Mouse (Mus musculus): ENCODE data around the gene Plin2. TPM values are rescaled to one million over a fixed set of nuclear protein-coding genes. Genes with fewer than 3 reads are reported as not detected.
A peak's percentile ranks its signal among the peaks of the same experiment; 100 is the strongest.
"Not testable (repeated sequence)": the region's sequence is repeated elsewhere in the genome, so short reads cannot be mapped to it uniquely, and the experiment has no call there.

Plin2 gene
- total RNA-seq, 2 experiments from 2014 or later = 14.5 to 17.3 TPM

DNA sequence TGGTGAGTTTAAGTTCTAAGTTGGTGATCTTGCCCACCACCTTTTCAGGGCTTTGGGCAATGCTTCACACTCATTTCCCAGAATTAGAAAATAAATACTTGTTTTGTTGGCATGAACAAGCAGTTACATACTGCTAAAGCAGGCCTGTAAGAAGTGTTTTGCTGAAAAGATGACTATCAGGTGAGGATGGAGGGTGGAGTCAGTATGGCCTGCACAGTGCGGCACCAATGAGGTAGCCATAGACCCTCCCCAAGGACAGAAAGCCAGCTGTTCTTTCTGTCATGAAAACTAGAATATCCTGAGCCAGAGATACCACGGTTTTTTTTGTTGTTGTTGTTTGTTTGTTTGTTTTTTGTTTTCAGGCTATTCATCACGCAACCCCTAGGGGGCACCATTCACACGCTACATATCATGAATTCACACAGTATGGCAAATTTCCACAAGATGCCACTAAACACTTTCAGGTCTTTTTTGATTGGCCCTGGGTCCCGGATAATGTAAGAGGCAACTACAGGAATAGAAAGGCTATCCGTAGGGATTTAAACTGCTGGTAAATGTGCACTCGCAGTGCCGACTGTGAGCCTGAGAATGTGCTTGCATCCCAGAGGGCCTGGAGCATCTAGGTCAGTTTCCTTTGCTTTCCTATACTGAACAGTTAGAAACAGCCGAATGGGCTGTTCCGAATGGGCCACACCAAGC lies 18.0 kb downstream of the Plin2 start:
- DNase-seq (ENCODE audit: extremely low spot score in 1 of 2, low spot score in 2 of 2) = no peak
- intact Hi-C loops (cut with DNase I) = loop anchor here (5.0 kb wide), 1 partner anchor 45 kb away; no protein-coding TSS in a partner anchor

DNA sequence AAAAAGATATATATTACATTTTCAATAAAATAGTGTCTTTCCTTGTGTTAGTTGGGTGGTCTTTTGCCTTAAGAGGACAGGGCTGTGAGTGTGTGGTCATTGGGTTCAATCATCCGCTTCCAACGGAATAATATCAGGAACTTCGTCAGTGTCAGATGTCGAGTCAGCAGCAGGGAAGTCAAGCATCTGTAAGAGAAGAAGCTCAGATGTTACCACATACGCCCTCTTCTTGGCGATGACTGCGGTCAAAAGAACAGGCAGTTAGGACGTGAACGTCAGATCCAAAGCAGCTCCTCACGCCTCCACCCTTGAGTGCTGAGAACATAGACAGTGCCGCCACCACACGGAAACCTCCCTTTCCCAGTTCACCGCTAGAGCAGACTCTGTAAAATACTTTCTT lies 21.5 kb downstream of the Plin2 start:
- intact Hi-C loops (cut with DNase I); DNase-seq (ENCODE audit: extremely low spot score in 1 of 2, low spot score in 2 of 2): not testable (repeated sequence)

DNA sequence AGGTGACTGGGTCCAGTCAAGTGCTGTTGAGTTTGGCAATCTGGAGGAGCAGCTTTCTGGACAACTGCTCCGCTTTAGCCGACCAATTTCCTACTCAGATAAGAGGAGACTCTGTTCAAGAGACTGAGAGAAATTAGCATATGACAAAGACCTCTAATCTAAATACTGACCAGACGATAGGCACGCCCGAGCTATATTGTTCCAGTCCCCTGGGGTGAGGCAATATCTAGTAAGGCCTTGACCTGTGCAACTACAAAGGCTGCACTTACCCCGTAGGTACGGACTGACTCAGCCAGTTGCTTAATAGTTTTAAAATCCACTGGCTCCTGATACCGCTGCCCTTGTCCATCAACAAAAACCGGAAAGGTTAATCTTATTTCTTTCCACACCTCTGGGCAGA lies 32.3 kb downstream of the Plin2 start:
- intact Hi-C loops (cut with DNase I); DNase-seq (ENCODE audit: extremely low spot score in 1 of 2, low spot score in 2 of 2): not testable (repeated sequence)

DNA sequence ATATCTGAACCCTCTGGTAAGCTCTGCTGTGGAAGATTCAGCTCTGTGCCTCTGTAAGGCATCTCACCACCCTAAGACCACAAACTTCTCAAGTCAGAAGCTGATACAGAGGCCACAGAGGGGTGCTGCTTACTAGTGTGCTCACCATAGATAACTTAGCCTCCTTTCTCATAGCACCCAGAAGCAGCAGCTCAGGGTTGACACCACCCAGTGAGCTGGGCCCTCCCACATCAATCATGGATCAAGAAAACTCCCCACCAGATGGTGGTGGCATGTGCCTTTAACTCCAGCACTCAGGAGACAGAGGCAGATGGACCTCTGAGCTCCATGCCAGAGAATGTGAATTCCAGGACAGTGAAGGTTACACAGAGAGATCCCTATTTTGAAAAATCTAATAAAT lies 35.0 kb downstream of the Plin2 start:
- intact Hi-C loops (cut with DNase I) = not testable (repeated sequence)

DNA sequence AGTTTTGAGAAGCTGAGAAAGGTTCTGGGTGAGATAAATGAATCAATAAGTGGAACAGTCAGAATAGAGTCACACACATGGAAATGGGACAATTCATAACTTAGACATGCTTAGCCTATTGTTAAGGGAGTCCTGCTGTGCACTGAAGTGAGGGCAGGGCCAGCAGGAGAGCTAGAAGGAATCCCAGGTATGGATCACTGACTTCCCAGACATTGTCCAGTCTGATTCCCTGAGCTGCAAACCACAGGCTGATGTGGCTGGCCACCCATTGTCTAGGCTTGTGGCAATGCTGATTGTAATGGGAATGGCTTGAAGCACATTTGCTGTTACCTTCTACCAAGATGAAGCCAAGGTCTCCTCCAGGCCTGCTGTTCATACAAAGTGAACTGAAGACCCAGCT lies 35.5 kb downstream of the Plin2 start:
- intact Hi-C loops (cut with DNase I); DNase-seq (ENCODE audit: extremely low spot score in 1 of 2, low spot score in 2 of 2): not testable (repeated sequence)

More for the DNA sequence above, 35.0 kb downstream of the Plin2 start:
- not testable (repeated sequence) for DNase-seq (ENCODE audit: extremely low spot score in 1 of 2, low spot score in 2 of 2)

DNA sequence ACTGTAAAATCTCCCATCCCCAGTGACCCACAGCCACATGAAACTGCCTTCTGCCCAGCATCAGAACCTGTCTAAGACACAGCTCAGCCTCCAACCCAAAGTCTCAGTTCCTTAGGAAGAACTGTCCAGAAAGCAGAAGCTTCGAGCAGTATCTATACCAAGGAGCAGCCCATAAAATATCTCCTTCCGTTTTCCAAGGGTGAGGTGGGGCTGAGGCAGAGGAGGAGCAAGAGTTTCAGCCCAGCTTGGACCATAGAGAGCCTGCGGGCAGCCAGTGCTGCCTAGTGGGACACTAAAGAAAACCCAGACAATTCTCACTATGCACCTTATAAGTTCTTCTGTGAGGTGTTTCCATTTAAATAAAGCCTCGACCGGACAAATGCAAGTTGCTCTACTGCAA lies 37.3 kb downstream of the Plin2 start:
- DNase-seq (ENCODE audit: extremely low spot score in 1 of 2, low spot score in 2 of 2); intact Hi-C loops (cut with DNase I): not testable (repeated sequence)

DNA sequence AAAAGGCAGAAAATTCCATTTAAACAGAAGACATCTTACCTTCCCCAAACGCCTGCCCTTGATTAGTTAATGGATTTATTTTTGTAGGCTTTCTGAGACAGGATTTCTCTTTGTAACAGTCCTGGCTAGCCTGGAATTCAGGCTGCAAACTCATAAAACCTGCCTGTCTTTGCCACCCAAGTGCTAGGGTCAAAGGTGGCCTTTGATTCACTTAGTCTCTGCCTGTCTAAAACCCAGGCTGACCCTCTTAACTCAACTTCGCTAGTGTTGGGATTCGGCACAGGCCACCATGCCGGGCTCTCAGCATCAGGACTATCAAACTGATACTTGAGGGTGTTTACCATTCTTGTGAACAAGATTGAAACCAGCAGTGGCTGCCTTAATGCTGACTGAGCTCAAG lies 38.0 kb downstream of the Plin2 start:
- intact Hi-C loops (cut with DNase I) = no loop called here
- no peak for DNase-seq (ENCODE audit: extremely low spot score in 1 of 2, low spot score in 2 of 2)

DNA sequence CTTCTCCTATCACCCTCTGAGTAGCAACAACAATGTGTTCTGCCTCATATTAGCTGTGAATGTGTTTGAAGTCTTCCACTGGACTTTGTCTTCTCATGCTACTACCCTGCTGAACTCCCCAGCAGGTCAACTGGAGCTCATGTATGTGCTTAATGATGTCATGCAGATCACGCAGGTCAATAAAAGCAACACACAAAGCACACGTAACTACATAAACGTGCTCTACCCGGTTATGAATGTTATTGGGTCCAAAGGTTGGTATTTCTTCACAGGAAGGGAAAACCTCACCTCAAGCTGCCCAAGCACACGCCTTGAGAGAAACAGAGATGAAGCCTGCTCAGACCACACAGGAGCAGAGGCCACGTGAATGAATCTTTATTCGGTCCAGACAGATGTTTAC lies 43.4 kb downstream of the Plin2 start:
- intact Hi-C loops (cut with DNase I) = loop anchor here (5.0 kb wide), 1 partner anchor 71 kb away; no protein-coding TSS in a partner anchor
- DNase-seq (ENCODE audit: extremely low spot score in 1 of 2, low spot score in 2 of 2) = not testable (repeated sequence)

DNA sequence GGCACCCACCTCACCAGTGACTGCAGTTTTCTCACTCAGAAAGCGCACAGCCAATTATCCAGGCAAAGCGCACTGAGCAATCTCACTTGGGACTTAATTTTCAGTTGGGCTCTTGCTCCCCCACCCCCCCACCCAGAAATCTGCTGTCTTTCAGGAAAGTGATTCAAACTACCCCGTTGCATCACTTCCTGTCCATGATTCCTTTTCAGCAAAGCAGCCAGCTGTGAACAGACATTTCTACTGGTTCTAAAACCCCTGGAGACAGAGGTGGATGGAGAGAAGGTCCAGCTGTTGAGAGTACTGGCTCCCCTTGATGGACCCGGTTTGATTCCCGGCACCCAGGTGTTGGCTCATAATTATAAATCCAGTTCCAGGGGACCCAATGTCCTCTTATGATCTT lies 44.4 kb downstream of the Plin2 start:
- intact Hi-C loops (cut with DNase I) = loop anchor here (5.0 kb wide), 1 partner anchor 72 kb away; no protein-coding TSS in a partner anchor
- DNase-seq (ENCODE audit: extremely low spot score in 1 of 2, low spot score in 2 of 2) = no peak

DNA sequence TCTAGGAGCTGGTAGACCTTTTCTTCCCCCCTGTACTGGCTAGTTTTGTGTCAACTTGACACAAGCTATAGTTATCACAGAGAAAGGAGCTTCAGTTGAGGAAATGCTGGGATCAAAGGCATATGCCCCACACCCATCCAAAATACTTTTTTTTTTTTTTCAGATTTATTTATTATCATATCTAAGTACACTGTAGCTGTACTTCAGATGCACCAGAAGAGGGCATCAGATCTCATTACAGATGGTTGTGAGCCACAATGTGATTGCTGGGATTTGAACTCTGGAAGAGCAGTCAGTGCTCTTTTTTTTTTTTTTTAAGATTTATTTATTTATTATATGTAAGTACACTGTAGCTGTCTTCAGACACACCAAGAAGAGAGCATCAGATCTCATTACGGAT lies 47.3 kb downstream of the Plin2 start:
- intact Hi-C loops (cut with DNase I); DNase-seq (ENCODE audit: extremely low spot score in 1 of 2, low spot score in 2 of 2): not testable (repeated sequence)

DNA sequence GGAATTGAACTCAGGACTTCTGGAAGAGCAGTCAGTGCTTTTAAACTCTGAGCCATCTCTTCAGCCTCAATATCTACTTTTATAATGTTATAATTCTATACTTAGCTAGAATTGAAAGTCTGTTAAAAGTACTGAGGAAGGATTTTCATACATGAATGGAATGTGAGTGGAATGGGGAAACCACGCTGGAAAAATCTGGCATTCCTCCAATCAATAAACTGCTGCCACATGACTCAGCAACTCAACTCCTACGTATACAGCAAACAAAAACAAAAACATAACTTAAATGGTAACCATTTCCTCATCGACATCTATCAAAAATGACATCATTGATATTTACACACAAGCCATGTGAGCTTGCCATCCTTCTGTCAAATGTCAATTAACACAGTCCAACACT lies 47.7 kb downstream of the Plin2 start:
- DNase-seq (ENCODE audit: extremely low spot score in 1 of 2, low spot score in 2 of 2) = no peak
- intact Hi-C loops (cut with DNase I) = no loop called here

DNA sequence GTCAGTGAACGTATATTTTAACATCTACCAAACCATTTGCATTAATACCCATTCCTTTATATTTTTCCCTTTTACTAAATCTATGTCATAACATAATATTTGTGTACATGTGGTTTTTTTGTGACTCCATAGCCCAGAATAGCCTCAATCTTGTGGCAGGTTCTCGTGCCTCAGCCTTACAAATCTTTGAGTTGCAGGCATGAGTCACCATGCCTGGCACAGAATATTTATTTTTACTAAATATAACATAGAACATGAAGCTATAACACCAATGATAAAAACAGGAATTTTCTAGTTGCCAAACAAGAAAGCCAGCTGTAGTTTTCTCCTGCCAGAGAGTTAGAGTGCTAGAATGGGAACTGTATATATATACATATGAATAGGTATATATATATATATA lies 49.4 kb downstream of the Plin2 start:
- DNase-seq (ENCODE audit: extremely low spot score in 1 of 2, low spot score in 2 of 2) = no peak
- intact Hi-C loops (cut with DNase I) = no loop called here

DNA sequence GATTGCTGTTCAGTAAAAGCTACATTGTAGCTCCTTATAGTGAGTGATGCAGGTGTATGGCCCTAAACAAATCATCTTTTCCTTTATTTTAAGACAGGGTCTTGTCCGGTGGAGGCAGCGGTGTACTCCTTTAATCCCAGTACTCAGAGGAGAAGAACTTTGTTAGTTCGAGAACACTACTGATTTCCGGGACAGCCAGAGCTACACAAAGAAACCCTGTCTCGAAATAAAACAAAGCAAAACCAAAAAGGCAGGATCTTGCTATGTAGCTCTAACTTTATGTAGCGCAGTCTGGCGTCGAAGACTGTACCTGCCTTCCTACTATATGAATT lies 57.6 kb downstream of the Plin2 start:
- no peak for DNase-seq (ENCODE audit: extremely low spot score in 1 of 2, low spot score in 2 of 2)
- intact Hi-C loops (cut with DNase I) = loop anchor here (5.0 kb wide), 1 partner anchor 35 kb away; the partner anchor contains the start of gene Rraga

DNA sequence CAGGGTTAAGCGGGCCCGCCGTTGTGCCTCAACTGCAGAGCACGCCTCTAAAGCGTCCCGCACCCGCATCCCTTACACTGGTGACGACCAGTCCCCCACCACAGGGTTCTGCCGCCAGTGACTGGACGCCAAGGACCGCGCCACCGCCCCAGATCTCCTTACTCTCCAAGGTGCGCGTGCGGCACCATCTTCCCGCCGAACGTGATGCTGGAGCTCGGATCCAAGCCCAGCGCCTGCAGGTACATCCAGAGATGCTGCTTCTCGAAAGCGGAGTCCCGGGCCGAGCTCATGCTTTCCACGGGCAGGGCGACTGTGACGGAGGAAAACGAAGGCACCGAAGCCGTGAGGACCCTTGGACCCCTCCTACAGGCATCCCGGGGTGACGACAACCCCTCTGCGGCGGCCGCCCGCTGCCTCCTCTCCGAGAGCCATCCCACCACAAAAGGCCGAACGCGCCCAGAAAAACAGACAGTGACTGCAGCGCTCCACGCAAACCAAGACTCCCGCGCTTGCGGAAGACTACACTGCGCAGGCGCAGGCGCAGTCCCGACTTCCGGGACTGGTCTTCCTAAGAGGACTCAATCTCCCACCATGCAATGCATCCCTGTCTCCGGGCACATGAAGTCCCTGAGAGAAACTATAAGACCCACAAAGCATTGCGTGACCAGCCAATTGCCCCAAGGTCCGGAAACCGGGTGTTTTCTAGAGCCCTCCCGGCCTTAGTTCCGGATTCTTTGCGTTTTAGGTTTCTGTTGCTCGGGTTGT lies 58.2 kb downstream of the Plin2 start, which contains the start of gene Haus6:
Gene Haus6, minus strand, starts transcription at position 532 of the 765 bp plus-strand sequence.
- DNase-seq (ENCODE audit: extremely low spot score in 1 of 2, low spot score in 2 of 2) = peak; percentile 93 to 94
- intact Hi-C loops (cut with DNase I) = loop anchor here (5.0 kb wide), 1 partner anchor 34 kb away; the partner anchor contains the start of gene Rraga

Other genes with a start within 250 kb of the Plin2 start
- under 1 TPM in 1 of 2 experiments, not detected in 1; 0.45 TPM for gene Saxo1, start 111.7 kb downstream of the Plin2 start, total RNA-seq (2021)
- gene Rraga, start 94.4 kb downstream of the Plin2 start, total RNA-seq (2021) = 100 to 1,000 TPM; 152 to 158 TPM
- gene Haus6, start 58.0 kb downstream of the Plin2 start, total RNA-seq (2021) = 1 to 10 TPM; 8.3 TPM
- 10 to 100 TPM; 10.4 to 15.5 TPM for gene Dennd4c, start 78.5 kb upstream of the Plin2 start, total RNA-seq (2021)
- 100 to 1,000 TPM; 386 to 405 TPM for gene Rps6, start 187.4 kb upstream of the Plin2 start, total RNA-seq (2021)
- 1 to 10 TPM; 3.0 to 5.3 TPM for gene Acer2, start 204.3 kb upstream of the Plin2 start, total RNA-seq (2021)